Mouse (Mus musculus) megakaryocyte, embryonic 14.5 days (primary cell): Measurements from ENCODE around the gene Ngb.

Experiments
- FLI1 ChIP-seq: IDR thresholded peaks from 2 replicates; pipeline ENCODE4 v1.6.1; 2012; ENCODE audit warnings: low read length, inconsistent platforms, mixed read lengths
- GATA1 ChIP-seq: IDR thresholded peaks from 3 replicates; pipeline ENCODE4 v1.6.1; 2012; ENCODE audit warnings: mixed read lengths, low read length, inconsistent platforms, borderline replicate concordance

- TF ChIP-seq FLI1 (no peak), GATA1 (no peak)
These were observed 9.1 kb downstream of the Ngb start for GRCm38 (mm10) chr12:87093249-87093648.
